8 mouse cellular contexts compared by ENCODE assay signal in the genomic region with DNA sequence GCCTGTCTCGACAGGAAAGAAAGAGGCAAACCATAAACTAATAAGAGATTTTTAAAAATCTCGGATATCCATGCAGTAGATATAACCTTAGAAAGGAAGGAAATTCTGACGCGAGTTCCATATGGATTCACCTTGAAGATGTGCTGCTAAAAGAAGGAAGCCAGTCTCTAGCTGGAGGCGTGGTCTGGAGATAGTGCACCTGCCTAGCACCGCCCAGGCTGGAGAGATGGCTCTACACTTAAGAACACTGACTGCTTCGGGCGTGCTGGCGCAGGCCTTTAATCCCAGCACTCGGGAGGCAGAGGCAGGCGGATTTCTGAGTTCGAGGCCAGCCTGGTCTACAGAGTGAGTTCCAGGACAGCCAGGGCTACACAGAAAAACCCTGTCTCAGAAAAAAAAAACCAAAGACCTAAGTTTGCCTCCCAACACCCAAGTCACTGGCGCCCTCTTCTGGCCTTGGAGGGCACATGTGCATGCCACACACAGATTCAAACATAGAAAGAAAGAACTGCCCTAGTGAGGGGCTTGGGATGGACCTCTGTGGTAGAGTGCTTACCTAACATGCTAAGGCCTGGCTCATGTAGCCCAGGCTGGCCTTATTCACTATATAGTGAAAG. TPM values are rescaled to one million over a fixed set of nuclear protein-coding genes. Genes with fewer than 3 reads are reported as not detected.
A peak's percentile ranks its signal among the peaks of the same experiment; 100 is the strongest.
DNase-seq lines count a peak whose midpoint lies in the region; ATAC-seq lines count a peak whose summit lies in the region.

No protein-coding gene starts in this region.

- peak; percentile 14; the same call in 1 of the 2 replicates for ATAC-seq in neutrophil, adult 5-6 weeks (ENCODE audit: extremely low read depth, insufficient number of reproducible peaks, low FRiP score, poor library complexity, severe bottlenecking)
- no peak for ATAC-seq in frontal cortex, adult (ENCODE audit: low TSS enrichment)

- peak; percentile 56 for DNase-seq in gastrocnemius, postnatal 14 days
- DNase-seq in gastrocnemius, postnatal 36 days, result no peak
- peak; percentile 50 for DNase-seq in right cerebral cortex, postnatal 4 days
- no peak for DNase-seq in right cerebral cortex, postnatal 25 days
- DNase-seq in cerebellum, postnatal 25 days, result peak; percentile 43 to 75
- DNase-seq in liver, result peak; percentile 76

- intact Hi-C loops in gastrocnemius, postnatal 14 days (cut with DNase I; ENCODE audit: low total_unique reads), result no loop called here
- intact Hi-C loops in gastrocnemius, postnatal 36 days (cut with DNase I), result no loop called here

RNA-seq across cellular contexts. Expression of a gene that starts 1.8 kb away (rescaled TPM):
- total RNA-seq in gastrocnemius, postnatal 14 days (2021), result 1 to 10 TPM; 4.4 to 5.1 TPM
- total RNA-seq in gastrocnemius, postnatal 36 days (2021), result 1 to 10 TPM; 3.8 to 4.1 TPM
- total RNA-seq in neutrophil, adult 5-6 weeks (2017), result 3.7 and 7.9 TPM in 2 replicates

RNA-seq across cellular contexts. Expression of a gene that starts 1.9 kb away (rescaled TPM):
- 1 to 10 TPM; 4.0 to 4.3 TPM for total RNA-seq in gastrocnemius, postnatal 14 days (2021)
- total RNA-seq in gastrocnemius, postnatal 36 days (2021), result 1 to 10 TPM; 3.7 to 4.0 TPM
- 32.9 and 34.4 TPM in 2 replicates for total RNA-seq in neutrophil, adult 5-6 weeks (2017)

RNA-seq across cellular contexts. Expression of a gene that starts 21.3 kb away (rescaled TPM):
- 10 to 100 TPM; 52.9 to 66.0 TPM for total RNA-seq in gastrocnemius, postnatal 14 days (2021)
- 10 to 100 TPM; 56.0 to 60.9 TPM for total RNA-seq in gastrocnemius, postnatal 36 days (2021)
- total RNA-seq in neutrophil, adult 5-6 weeks (2017), result 47.6 and 55.0 TPM in 2 replicates

RNA-seq across cellular contexts. Expression of a gene that starts 32.7 kb away (rescaled TPM):
- total RNA-seq in gastrocnemius, postnatal 14 days (2021), result 1 to 10 TPM; 2.7 to 3.2 TPM
- 1 to 10 TPM in 1 of 2 experiments, under 1 TPM in 1; 0.82 to 1.2 TPM for total RNA-seq in gastrocnemius, postnatal 36 days (2021)
- 92.9 and 95.5 TPM in 2 replicates for total RNA-seq in neutrophil, adult 5-6 weeks (2017)

RNA-seq across cellular contexts. Expression of a gene that starts 54.0 kb away (rescaled TPM):
- 10 to 100 TPM; 14.6 to 15.3 TPM for total RNA-seq in gastrocnemius, postnatal 14 days (2021)
- 10 to 100 TPM; 23.8 to 23.9 TPM for total RNA-seq in gastrocnemius, postnatal 36 days (2021)
- 7.3 and 8.5 TPM in 2 replicates for total RNA-seq in neutrophil, adult 5-6 weeks (2017)

Comparison
In these comparisons a context has a peak if more than half of its experiments do, and no peak if none do; other contexts are left out.
1. DNase-seq: peak in gastrocnemius, postnatal 14 days (single experiment), right cerebral cortex, postnatal 4 days (single experiment), cerebellum, postnatal 25 days (2 of 2) and liver (single experiment); none in gastrocnemius, postnatal 36 days (0 of 2) and right cerebral cortex, postnatal 25 days (single experiment).